Mouse (Mus musculus) small intestine, adult 2 months (tissue): ENCODE measurements around the gene Hmg20b. TPM values are rescaled to one million over a fixed set of nuclear protein-coding genes. Genes with fewer than 3 reads are reported as not detected.

Experiments used
- H3K27ac ChIP-seq: fragments of 200-500 bp; 2 replicates; pipeline ENCODE4 v1.5.1; 2012; ENCODE audit warnings: low read depth, low read length, control low read depth, inconsistent platforms; ENCODE audit not compliant: insufficient read depth
- H3K27me3 ChIP-seq: fragments of 200-500 bp; 2 replicates; pipeline ENCODE4 v1.6.1; 2012; ENCODE audit warnings: mild to moderate bottlenecking, moderate library complexity, low read length, inconsistent platforms; ENCODE audit not compliant: control insufficient read depth, insufficient read depth
- H3K36me3 ChIP-seq: fragments of 200-500 bp; 2 replicates; pipeline ENCODE4 v1.6.1; 2012; ENCODE audit warnings: mild to moderate bottlenecking, low read length, control low read depth, inconsistent platforms; ENCODE audit not compliant: control insufficient read depth, insufficient read depth
- H3K4me1 ChIP-seq: fragments of 200-500 bp; 2 replicates; pipeline ENCODE4 v1.6.1; 2012; ENCODE audit warnings: low read length, inconsistent platforms, mixed read lengths; ENCODE audit not compliant: control insufficient read depth, insufficient read depth, insufficient read length
- H3K4me3 ChIP-seq: fragments of 200-500 bp; 2 replicates; pipeline ENCODE4 v1.5.1; 2012; ENCODE audit warnings: low read depth, mild to moderate bottlenecking, control low read depth, inconsistent platforms, low read length, moderate library complexity
- CTCF ChIP-seq: fragments of 200-500 bp; IDR thresholded peaks from 2 replicates; pipeline ENCODE4 v1.5.1; 2012; ENCODE audit warnings: low read depth, mild to moderate bottlenecking, control low read depth, inconsistent platforms, low read length, moderate library complexity, mixed read lengths; ENCODE audit not compliant: insufficient replicate concordance, insufficient read length; ENCODE audit errors: extremely low read depth
- POLR2A ChIP-seq: fragments of 200-500 bp; IDR thresholded peaks from 2 replicates; pipeline ENCODE4 v1.6.1; 2012; ENCODE audit warnings: low read depth, mild to moderate bottlenecking, control low read depth, inconsistent platforms, low read length, moderate library complexity
- WGBS: fragments of 180-500 bp; shearing (Covaris S2); methylation state at CpG from one replicate; pipeline ENCODE4 v1.1.7; 2018; 5-methylcytosine and 5-hydroxymethylcytosine counted together
- polyA plus RNA-seq: library from polyadenylated mRNA; depleted of rRNA; stranded (reverse); fragments of >200 nt; gene quantifications from 2 replicates; pipeline ENCODE4 v1.2.3, GENCODE M21; 2012; rRNA removed

The Hmg20b gene
- 86.8 and 196 TPM in 2 replicates for polyA plus RNA-seq

DNA sequence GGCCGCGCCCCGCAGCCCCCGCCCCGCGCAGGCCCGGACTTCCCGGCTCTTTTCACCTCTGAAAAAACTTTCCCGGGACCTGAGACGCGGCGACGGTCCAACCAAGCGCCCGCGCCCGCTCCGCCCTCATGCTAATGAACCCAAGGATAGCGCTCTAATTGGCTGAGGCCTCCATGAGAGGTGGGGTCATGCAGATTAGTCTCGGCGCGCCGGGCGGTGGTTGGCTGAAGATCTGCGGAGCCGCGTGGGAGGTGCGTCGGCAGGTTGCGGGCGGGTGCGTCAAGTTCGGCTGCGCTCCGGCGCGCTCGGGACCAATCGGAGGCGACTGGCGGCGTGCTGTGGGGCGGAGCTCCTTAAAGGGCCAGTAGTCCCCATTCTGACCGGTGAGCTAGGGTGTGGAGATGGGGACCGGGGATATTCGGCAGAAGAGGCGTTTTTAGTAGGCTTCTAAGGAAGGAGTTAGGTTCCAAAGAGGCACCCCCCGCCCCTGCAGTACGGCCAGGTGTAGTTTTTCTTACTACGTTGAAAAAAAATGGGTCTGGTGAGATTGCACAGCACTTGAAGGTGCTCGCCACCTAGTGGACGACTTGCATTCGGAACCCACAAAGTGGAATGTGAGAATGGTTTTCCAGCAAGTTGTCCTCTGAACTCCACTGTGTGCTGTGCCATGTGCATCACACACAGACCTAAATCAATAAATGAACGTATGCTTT is at the start of gene Hmg20b:
Hmg20b (minus strand) TSS at position 130 of the 713 bp plus-strand sequence.
- H3K27me3 ChIP-seq, result no peaks in the 10 kb centered on the region
- peaks cover 30% of the 10 kb centered on the region for H3K4me1 ChIP-seq
- H3K27ac ChIP-seq, result peak within 1 kb of the TSS; percentile 71
- peak; percentile 99; the same call in 1 of the 2 replicates for TF ChIP-seq CTCF
- TF ChIP-seq POLR2A, result peak; percentile 28; the same call in 1 of the 2 replicates
- peaks cover 9% of the 10 kb centered on the region for H3K36me3 ChIP-seq
- 1% methylated on average over 54 of the region's 54 CpGs for WGBS
- H3K4me3 ChIP-seq, result peak within 1 kb of the TSS; percentile 75

DNA sequence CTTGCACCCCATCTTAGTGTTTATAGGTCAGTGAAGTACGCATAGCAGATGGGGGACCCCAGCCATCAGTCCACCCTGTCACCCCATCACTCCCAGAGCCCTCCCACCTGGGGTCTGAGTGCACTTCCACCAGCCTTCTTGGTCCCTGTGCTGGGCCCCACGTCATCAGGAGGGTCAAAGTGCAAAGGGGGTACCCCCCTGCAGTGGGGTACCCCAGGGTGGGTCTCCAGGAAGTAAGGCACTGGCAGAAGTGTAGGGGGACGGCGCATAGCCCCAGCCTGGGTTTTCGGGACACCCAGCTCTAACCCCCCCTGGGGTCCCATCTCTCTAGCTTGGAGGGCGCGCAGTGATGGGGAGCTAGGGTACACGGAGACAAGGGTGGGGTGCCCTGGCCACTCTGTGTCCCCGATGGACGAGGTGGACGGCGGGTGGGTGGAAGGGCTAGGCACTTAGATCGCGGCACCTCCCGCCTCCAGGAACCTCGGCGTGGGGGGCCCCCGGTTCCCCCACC is 49.6 kb upstream of the Hmg20b start:
- Histone ChIP-seq H3K4me1 (peaks cover 14% of the 10 kb centered on the region), H3K36me3 (peaks cover 25% of the 10 kb centered on the region), H3K27me3 (no peaks in the 10 kb centered on the region), H3K4me3 (no peak overlapping the region), H3K27ac (no peak overlapping the region)
- WGBS, result 90% methylated on average over 18 of the region's 18 CpGs
- TF ChIP-seq CTCF, result no peak
- TF ChIP-seq POLR2A, result no peak

DNA sequence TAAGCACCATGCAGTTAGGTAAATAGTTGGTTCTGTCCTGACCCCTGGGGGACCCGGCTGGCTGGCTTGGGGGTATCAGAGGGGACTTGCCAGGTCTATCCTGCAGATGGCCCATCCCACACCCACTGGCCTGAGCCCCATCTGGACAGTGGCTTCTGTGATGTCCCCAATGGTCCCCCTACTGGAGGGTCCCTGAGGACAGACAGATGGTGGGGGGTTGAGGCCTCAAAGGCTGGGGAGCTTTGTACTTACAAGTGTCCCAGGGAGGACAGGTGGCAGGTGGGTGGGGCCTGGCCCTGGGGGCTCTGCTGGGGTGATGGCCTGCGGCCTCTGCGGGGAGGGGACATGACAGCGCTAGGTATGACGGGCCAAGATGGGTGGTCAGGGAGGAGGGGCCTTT is 49.0 kb upstream of the Hmg20b start:
- 88% methylated on average over 5 of the region's 5 CpGs for WGBS
- Histone ChIP-seq H3K36me3 (peaks cover 28% of the 10 kb centered on the region), H3K4me1 (peaks cover 11% of the 10 kb centered on the region), H3K27me3 (no peaks in the 10 kb centered on the region), H3K27ac (no peak overlapping the region), H3K4me3 (no peak overlapping the region)
- TF ChIP-seq POLR2A (no peak), CTCF (no peak)

DNA sequence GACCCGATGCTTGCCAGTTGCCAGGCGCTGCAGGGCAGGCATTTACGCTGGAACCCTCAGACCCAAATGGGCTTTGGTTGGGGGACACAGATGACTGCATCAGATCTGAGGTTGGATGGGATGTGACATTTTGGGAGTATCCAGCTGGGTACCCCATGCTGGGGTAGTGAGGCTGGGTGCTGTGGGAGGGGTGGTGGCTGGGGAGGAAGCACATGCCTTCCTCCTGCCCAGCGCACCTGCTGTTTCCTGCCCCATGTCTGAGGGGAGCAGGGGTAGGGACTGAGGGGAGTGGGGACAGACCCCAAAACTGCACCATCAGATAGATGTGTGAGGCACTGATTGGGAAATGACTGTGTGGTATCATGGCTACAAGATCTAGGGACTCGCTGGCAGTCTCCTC is 46.5 kb upstream of the Hmg20b start:
- 80% methylated on average over 5 of the region's 5 CpGs for whole genome bisulfite sequencing
- H3K27me3 ChIP-seq, result no peaks in the 10 kb centered on the region
- no peak overlapping the region for H3K4me3 ChIP-seq
- no peak overlapping the region for H3K27ac ChIP-seq
- TF ChIP-seq CTCF, result no peak
- TF ChIP-seq POLR2A, result 0 out of 2 replicates have a peak, but pooled peaks have one; percentile 18
- H3K4me1 ChIP-seq, result peaks cover 11% of the 10 kb centered on the region
- peaks cover 32% of the 10 kb centered on the region for H3K36me3 ChIP-seq

DNA sequence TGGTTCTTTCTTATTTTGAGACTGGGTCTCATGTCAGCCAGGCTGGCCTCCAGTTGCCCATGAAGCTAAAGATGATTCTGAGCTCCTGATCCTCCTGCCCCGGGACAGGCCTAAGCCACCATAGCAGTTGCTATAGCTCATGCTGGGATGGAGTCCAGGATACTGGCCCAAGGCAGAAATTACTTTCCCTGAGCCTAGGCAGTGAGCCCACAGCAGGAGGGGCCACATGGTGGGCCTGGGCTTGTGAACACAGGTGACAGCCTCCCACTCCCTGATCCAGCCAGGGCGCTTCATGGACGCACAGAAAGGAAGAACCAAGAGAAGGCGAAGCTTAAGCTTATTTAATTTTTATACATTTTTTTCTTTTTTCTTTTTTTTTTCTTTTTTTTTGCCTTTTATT is 45.6 kb upstream of the Hmg20b start:
- Histone ChIP-seq H3K27ac (no peak overlapping the region), H3K4me3 (peak overlapping the region; percentile 72), H3K36me3 (peaks cover 32% of the 10 kb centered on the region), H3K4me1 (peaks cover 13% of the 10 kb centered on the region; the same call in 1 of the 2 replicates), H3K27me3 (no peaks in the 10 kb centered on the region)
- 92% methylated on average over 4 of the region's 4 CpGs for WGBS
- no peak for TF ChIP-seq CTCF
- TF ChIP-seq POLR2A, result 0 out of 2 replicates have a peak, but pooled peaks have one; percentile 15

DNA sequence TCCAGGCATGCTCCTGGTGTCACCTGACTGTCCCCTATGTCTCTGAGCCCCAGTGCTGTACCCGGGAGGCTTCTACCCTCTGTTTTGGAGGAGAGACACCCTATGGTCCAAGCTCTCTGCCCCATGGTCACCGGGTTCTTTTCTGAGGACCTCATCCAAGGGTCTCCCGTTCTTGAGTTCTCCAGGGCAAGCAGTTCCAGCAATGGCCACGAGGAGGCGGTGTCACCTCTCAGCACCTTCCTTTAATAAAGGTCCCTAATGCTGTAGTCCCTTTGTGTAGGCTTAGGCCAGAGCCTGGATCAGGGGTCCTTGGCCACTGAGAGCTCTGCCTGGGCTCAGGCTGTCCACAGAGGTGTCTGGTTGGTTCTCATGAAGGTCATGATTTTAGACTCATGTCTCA is 44.8 kb upstream of the Hmg20b start:
- no peak for TF ChIP-seq POLR2A
- peak; percentile 95 for TF ChIP-seq CTCF
- Histone ChIP-seq H3K36me3 (peaks cover 29% of the 10 kb centered on the region), H3K4me3 (peak overlapping the region; percentile 72), H3K27ac (peak overlapping the region; percentile 99; the same call in 1 of the 2 replicates), H3K27me3 (no peaks in the 10 kb centered on the region), H3K4me1 (peaks cover 20% of the 10 kb centered on the region)
- 16% methylated on average over 5 of the region's 5 CpGs for WGBS

DNA sequence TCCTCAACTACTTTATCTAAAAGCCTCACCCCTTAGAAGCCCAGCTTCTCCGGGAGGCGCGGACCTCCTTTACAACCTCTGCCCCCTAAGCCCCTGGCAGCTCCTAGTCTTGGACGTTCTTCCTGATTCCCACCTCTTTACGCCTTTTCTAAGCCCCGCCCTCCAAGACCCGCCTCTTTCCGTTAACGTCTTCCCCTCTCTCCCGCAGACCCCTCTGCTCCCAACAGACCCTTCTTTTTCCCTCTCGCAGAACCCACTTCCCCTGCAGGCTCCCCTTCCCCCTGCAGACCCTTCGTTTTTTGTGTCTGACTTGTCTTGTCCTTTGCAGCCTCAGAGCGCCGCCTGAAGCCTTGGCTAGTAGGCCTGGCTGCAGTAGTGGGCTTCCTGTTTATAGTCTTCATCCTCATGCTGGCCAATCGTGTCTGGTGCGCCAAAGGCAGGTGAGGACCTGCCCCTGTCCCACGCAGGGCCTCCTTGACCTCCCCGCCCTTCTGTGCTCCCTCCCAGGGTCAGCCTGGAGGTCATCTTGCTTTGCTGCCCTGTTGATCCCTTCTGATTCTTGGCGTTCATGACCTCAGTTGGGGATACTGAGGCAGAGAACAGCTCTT is 43.3 kb upstream of the Hmg20b start:
- 2% methylated on average over 19 of the region's 19 CpGs for WGBS
- H3K27me3 ChIP-seq, result no peaks in the 10 kb centered on the region
- no peak for TF ChIP-seq POLR2A
- no peak for TF ChIP-seq CTCF
- H3K36me3 ChIP-seq, result peaks cover 27% of the 10 kb centered on the region
- H3K4me1 ChIP-seq, result peaks cover 27% of the 10 kb centered on the region
- peak overlapping the region; percentile 99 for H3K27ac ChIP-seq
- H3K4me3 ChIP-seq, result peak overlapping the region; percentile 72
